Mouse (Mus musculus): ENCODE data around the gene Med31.

GRCm38 (mm10) chr11:72226901-72227300 lies 11.5 kb upstream of the Med31 start:
- TF ChIP-seq CEBPB (IDR thresholded peaks at IDR 0.05; ENCODE audit: insufficient read depth, poor library complexity, severe bottlenecking) (no peak), POLR2A (IDR thresholded peaks at IDR 0.05; ENCODE audit: insufficient read length, low read depth) (no peak), TCF12 (IDR thresholded peaks at IDR 0.05; ENCODE audit: insufficient read depth, poor library complexity, severe bottlenecking) (no peak), USF1 (IDR thresholded peaks at IDR 0.05; ENCODE audit: low read depth) (no peak), MYOD1 (IDR thresholded peaks at IDR 0.05; ENCODE audit: control insufficient read depth in 1 of 3, insufficient read length in 2 of 3, low read depth in 2 of 3) (no peak), SRF (IDR thresholded peaks at IDR 0.05; ENCODE audit: control insufficient read depth, insufficient read length, low read depth) (no peak)

Measured in myocyte (in vitro differentiated cells).